Mouse (Mus musculus) stomach, postnatal 0 days (tissue): ENCODE data around the gene Naa10.

ENCODE experiments used
- CTCF ChIP-seq: IDR thresholded peaks from 2 replicates; pipeline ENCODE4 v1.5.1; 2016; ENCODE audit warnings: antibody characterized with exemption, low read depth, mild to moderate bottlenecking, moderate library complexity
- EP300 ChIP-seq: optimal IDR thresholded peaks from 2 replicates; pipeline ENCODE3; 2016; ENCODE audit warnings: antibody characterized with exemption

GRCm38 (mm10) chrX:73948647-73949046 is 26.9 kb upstream of the Naa10 start:
- peak; percentile 90 for TF ChIP-seq CTCF
- TF ChIP-seq EP300, result no peak
